8 mouse cellular contexts compared by ENCODE assay signal in the genomic region with DNA sequence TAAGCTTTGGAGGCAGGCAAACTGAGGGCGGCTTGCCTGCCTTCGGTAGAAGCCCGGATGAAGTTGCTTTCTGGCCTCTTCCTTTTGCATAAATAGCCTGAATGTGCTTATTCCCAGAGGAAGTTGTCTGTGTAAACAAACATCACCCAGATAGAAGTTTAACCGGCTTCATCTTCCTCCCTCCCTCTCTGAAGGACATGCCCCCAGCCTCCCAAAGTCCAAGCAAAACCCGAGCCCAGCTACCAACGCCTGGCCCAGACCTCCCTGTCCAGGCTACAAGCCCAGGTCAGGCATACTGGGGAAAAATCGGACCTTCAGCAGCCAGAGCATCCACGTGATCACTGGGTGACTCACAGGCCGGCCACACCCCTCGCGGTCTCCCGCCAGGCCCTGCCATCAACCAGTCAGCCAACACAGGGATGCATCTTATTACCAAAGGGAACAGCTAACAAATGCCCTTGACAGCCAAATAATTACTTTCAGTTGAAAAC. TPM values are rescaled to one million over a fixed set of nuclear protein-coding genes. Genes with fewer than 3 reads are reported as not detected.
DNase-seq lines count a peak whose midpoint lies in the region; ATAC-seq and TF ChIP-seq lines count a peak whose summit lies in the region.

No protein-coding gene starts in this region.

- DNase-seq in MEL-GATA-1-ER (ENCODE audit: extremely low read depth, low read depth) = peak; percentile 68
- DNase-seq in cerebellum, postnatal 10 days = peak; percentile 68 to 74
- peak; percentile 65 to 73 for DNase-seq in frontal cortex, postnatal 36 days (ENCODE audit: low spot score in 2 of 2)
- peak; percentile 49 to 66 for DNase-seq in left cerebral cortex, adult 2 months (ENCODE audit: extremely low spot score in 1 of 2, low spot score in 2 of 2)
- peak; percentile 78 for DNase-seq in right cerebral cortex, adult 18-20 months
- peak; percentile 92 for DNase-seq in urinary bladder, postnatal 14 days (ENCODE audit: low spot score)

- H3K4me2 ChIP-seq in hindbrain, embryonic 15.5 days = peak overlapping the region; percentile 44

- 9% methylated on average over 12 of the region's 12 CpGs for WGBS in hindbrain, embryonic 15.5 days
- 0% methylated on average over 12 of the region's 12 CpGs for whole genome bisulfite sequencing in macrophage (ENCODE audit: missing documents)

- no peak for ATAC-seq in hindbrain, embryonic 15.5 days (ENCODE audit: low FRiP score, low read depth)

- peaks cover 13% of the 10 kb centered on the region for H3K27me3 ChIP-seq in hindbrain, embryonic 15.5 days

- no peak overlapping the region for H3K9ac ChIP-seq in hindbrain, embryonic 15.5 days

- peak overlapping the region; percentile 17 for H3K4me3 ChIP-seq in hindbrain, embryonic 15.5 days
- H3K4me3 ChIP-seq in left cerebral cortex, adult 2 months = peak overlapping the region; percentile 19; the same call in 1 of the 2 replicates
- peak overlapping the region; percentile 84 for H3K4me3 ChIP-seq in macrophage (ENCODE audit: inconsistent target)

- TF ChIP-seq CTCF in left cerebral cortex, adult 2 months (IDR thresholded peaks at IDR 0.05) = no peak

- H3K36me3 ChIP-seq in hindbrain, embryonic 15.5 days = no peaks in the 10 kb centered on the region
- no peaks in the 10 kb centered on the region for H3K36me3 ChIP-seq in macrophage (ENCODE audit: inconsistent target)

- peaks cover 32% of the 10 kb centered on the region for H3K79me2 ChIP-seq in macrophage (ENCODE audit: inconsistent target)

- H3K4me1 ChIP-seq in hindbrain, embryonic 15.5 days (replicated peaks) = peaks cover 40% of the 10 kb centered on the region

- intact Hi-C loops in left cerebral cortex, adult 2 months (cut with DNase I) = loop anchor here (2.0 kb wide), 2 partner anchors 35 to 69 kb away; no protein-coding TSS in a partner anchor

- peak overlapping the region; percentile 72 for H3K27ac ChIP-seq in hindbrain, embryonic 15.5 days (replicated peaks)
- peak overlapping the region; percentile 62 for H3K27ac ChIP-seq in left cerebral cortex, adult 2 months
- H3K27ac ChIP-seq in macrophage = peak overlapping the region; percentile 99

- H3K9me3 ChIP-seq in hindbrain, embryonic 15.5 days = no peaks in the 10 kb centered on the region

RNA-seq across cellular contexts. Expression of gene Zfp36l2, which starts 4.4 kb away (rescaled TPM):
- polyA plus RNA-seq in hindbrain, embryonic 15.5 days (2015; fragmentation: Nextera tagmentation; extraction: Ambion mirVana) = 5.1 and 5.3 TPM in 2 replicates
- total RNA-seq in left cerebral cortex, adult 2 months (2021) = 10 to 100 TPM; 22.5 to 24.3 TPM
- 100 to 1,000 TPM in 4 of 26 experiments, 10 to 100 TPM in 22; 11.4 to 143 (median 27.8) TPM for total RNA-seq in macrophage (2018; cell fraction: chromatin; rRNA removed)
- 100 to 1,000 TPM in 21 of 26 experiments, 10 to 100 TPM in 5; 24.8 to 255 (median 150) TPM for total RNA-seq in macrophage (2018; cell fraction: cytosol; rRNA removed)
- 100 to 1,000 TPM in 9 of 26 experiments, 10 to 100 TPM in 17; 28.0 to 273 (median 87.4) TPM for total RNA-seq in macrophage (2018; cell fraction: nucleus; rRNA removed)
- polyA plus RNA-seq in macrophage (2018) = 113 to 171 TPM (median 117 TPM) in 3 replicates

Comparison
In these comparisons a context has a peak if more than half of its experiments do, and no peak if none do; other contexts are left out.
1. H3K4me3 ChIP-seq: peak in every context shown above with its lines; median percentile 84 in macrophage; 19 in left cerebral cortex, adult 2 months; 17 in hindbrain, embryonic 15.5 days.
2. RNA of gene Zfp36l2, which starts 4.4 kb away (polyA plus RNA-seq): 113 to 171 TPM in macrophage; 5.1 to 5.3 TPM in hindbrain, embryonic 15.5 days; every median in the first group is over 10 times any median in the second.
3. Peak in every context shown above with its lines, with median percentiles within 50 percentile points of each other: DNase-seq and H3K27ac ChIP-seq.